Mouse (Mus musculus) liver, embryonic 14.5 days (tissue): ENCODE results near the gene 1520401A03Rik. TPM values are rescaled to one million over a fixed set of nuclear protein-coding genes. Genes with fewer than 3 reads are reported as not detected.

Source experiments
- ATAC-seq: fragments of 200-750 bp; cut with Nextera tagmentation; 2 replicates; pipeline ENCODE4 v1.8.0; 2017; ENCODE audit warnings: moderate number of reproducible peaks, mild to moderate bottlenecking, moderate library complexity; ENCODE audit not compliant: insufficient read depth
- DNase-seq, 3 experiments: peaks; one replicate each; pipeline ENCODE4 v3.0.0-alpha.2; 2012 to 2013; ENCODE audit warnings: low read depth in 3 of 3, low spot score in 3 of 3
- H3K27ac ChIP-seq: fragments of 300-500 bp; sonication (generic); 2 replicates; pipeline ENCODE4 v1.5.1; 2014; ENCODE audit warnings: moderate library complexity, mild to moderate bottlenecking, control low read depth, inconsistent platforms
- H3K27me3 ChIP-seq: fragments of 300-500 bp; sonication (generic); 2 replicates; pipeline ENCODE4 v1.6.1; 2014; ENCODE audit warnings: mild to moderate bottlenecking, low read length, moderate library complexity; ENCODE audit not compliant: control insufficient read depth, insufficient read depth
- H3K36me3 ChIP-seq: fragments of 300-500 bp; sonication (generic); replicated peaks from 2 replicates; pipeline ENCODE4 v1.6.1; 2014; ENCODE audit warnings: low read depth; ENCODE audit not compliant: control insufficient read depth, insufficient read depth
- H3K4me1 ChIP-seq, 2 experiments: fragments of 200-500 bp in 1 of 2; fragments of 300-500 bp in 1 of 2; sonication (generic) in 1 of 2; replicated peaks; 2 replicates each; pipeline ENCODE4 v1.6.1; 2012 to 2014; ENCODE audit warnings: antibody characterized with exemption in 1 of 2, inconsistent platforms in 1 of 2, low read length in 1 of 2; ENCODE audit not compliant: control insufficient read depth in 2 of 2, insufficient read depth in 2 of 2
- H3K4me2 ChIP-seq: fragments of 300-500 bp; sonication (generic); 2 replicates; pipeline ENCODE4 v1.6.1; 2014; ENCODE audit warnings: low read depth, mild to moderate bottlenecking, control low read depth, moderate library complexity
- H3K4me3 ChIP-seq, 2 experiments: fragments of 200-500 bp in 1 of 2; fragments of 300-500 bp in 1 of 2; sonication (generic) in 1 of 2; 2 replicates each; pipeline ENCODE4 v1.5.1; 2012 to 2014; ENCODE audit warnings: low read depth in 2 of 2, low read length in 2 of 2, mild to moderate bottlenecking in 2 of 2, control low read depth in 1 of 2, inconsistent platforms in 1 of 2, moderate library complexity in 1 of 2; ENCODE audit not compliant: insufficient read depth in 1 of 2
- H3K9ac ChIP-seq: fragments of 300-500 bp; sonication (generic); replicated peaks from 2 replicates; pipeline ENCODE4 v1.6.1; 2014; ENCODE audit warnings: mild to moderate bottlenecking, control low read depth, moderate library complexity
- H3K9me3 ChIP-seq: fragments of 300-500 bp; sonication (generic); 2 replicates; pipeline ENCODE4 v1.6.1; 2016; ENCODE audit warnings: low read length, mixed read lengths; ENCODE audit not compliant: control insufficient read depth
- CTCF ChIP-seq: IDR thresholded peaks from 2 replicates; pipeline ENCODE4 v1.5.1; 2016; ENCODE audit warnings: antibody characterized with exemption, low read depth, control low read depth
- EP300 ChIP-seq: IDR thresholded peaks from 2 replicates; pipeline ENCODE4 v1.6.1; 2016; ENCODE audit warnings: antibody characterized with exemption, low read depth
- WGBS: fragments of 180-500 bp; shearing (Covaris S2); extraction: QIAGEN DNeasy Blood & Tissue Kit; methylation state at CpG from one replicate; pipeline ENCODE4 v1.1.7; 2014; ENCODE audit not compliant: insufficient replicate concordance; 5-methylcytosine and 5-hydroxymethylcytosine counted together
- polyA plus RNA-seq, 2 experiments: library from polyadenylated mRNA; depleted of rRNA in 1 of 2; stranded (reverse) in 1 of 2; unstranded in 1 of 2; fragments of >200 nt; fragmentation: Nextera tagmentation in 1 of 2; extraction: Ambion mirVana in 1 of 2; gene quantifications; 2 replicates each; pipeline versions ENCODE4 v1.2.1 to v1.2.3; 2012 to 2014

Gene 1520401A03Rik
- polyA plus RNA-seq, 2 experiments: 0.09 TPM; not detected in 1

GRCm38 (mm10) chr17:23734341-23734740 lies 11.8 kb upstream of the 1520401A03Rik start:
- Histone ChIP-seq H3K27ac (no peak overlapping the region), H3K27me3 (peaks cover 9% of the 10 kb centered on the region), H3K9ac (no peak overlapping the region), H3K36me3 (peaks cover 3% of the 10 kb centered on the region), H3K4me3 (no peak overlapping the region), H3K4me1 (no peaks in the 10 kb centered on the region; a peak in 1 of 4 replicates), H3K4me2 (no peak overlapping the region), H3K9me3 (no peaks in the 10 kb centered on the region)
- ATAC-seq (no peak), DNase-seq (no peak)
- TF ChIP-seq EP300: no peak
- no peak for TF ChIP-seq CTCF
- WGBS: 54% methylated on average over 1 of the region's 1 CpGs

- H3K27me3 ChIP-seq: no peaks in the 10 kb centered on the region
- no peak overlapping the region for H3K4me2 ChIP-seq
- ATAC-seq (no peak), DNase-seq (no peak)
- no peak overlapping the region for H3K27ac ChIP-seq
- H3K36me3 ChIP-seq: peaks cover 3% of the 10 kb centered on the region
- peaks cover 5 to 11% of the 10 kb centered on the region in 2 experiments for H3K4me1 ChIP-seq
- no peak overlapping the region for H3K9ac ChIP-seq
- no peak overlapping the region for H3K4me3 ChIP-seq
- no peaks in the 10 kb centered on the region for H3K9me3 ChIP-seq
- TF ChIP-seq EP300 (no peak), CTCF (no peak)
- 58% methylated on average over 1 of the region's 1 CpGs for WGBS
Observed at GRCm38 (mm10) chr17:23730441-23730840, 7.9 kb upstream of the 1520401A03Rik start.

- Histone ChIP-seq H3K27me3 (no peaks in the 10 kb centered on the region), H3K9ac (peak overlapping the region; percentile 84), H3K4me1 (peaks cover 8 to 15% of the 10 kb centered on the region in 2 experiments), H3K27ac (peak overlapping the region; percentile 42), H3K9me3 (no peaks in the 10 kb centered on the region), H3K4me3 (peak overlapping the region; percentile 67 to 71), H3K4me2 (peak overlapping the region; percentile 80), H3K36me3 (no peaks in the 10 kb centered on the region)
- under 1% methylated on average over 20 of the region's 20 CpGs for WGBS
- ATAC-seq: peak; percentile 84
- DNase-seq: peak; percentile 58 to 73 (median 60)
- TF ChIP-seq EP300 (no peak), CTCF (peak; percentile 52)
Observed at GRCm38 (mm10) chr17:23726758-23727142, 4.2 kb upstream of the 1520401A03Rik start.

DNA sequence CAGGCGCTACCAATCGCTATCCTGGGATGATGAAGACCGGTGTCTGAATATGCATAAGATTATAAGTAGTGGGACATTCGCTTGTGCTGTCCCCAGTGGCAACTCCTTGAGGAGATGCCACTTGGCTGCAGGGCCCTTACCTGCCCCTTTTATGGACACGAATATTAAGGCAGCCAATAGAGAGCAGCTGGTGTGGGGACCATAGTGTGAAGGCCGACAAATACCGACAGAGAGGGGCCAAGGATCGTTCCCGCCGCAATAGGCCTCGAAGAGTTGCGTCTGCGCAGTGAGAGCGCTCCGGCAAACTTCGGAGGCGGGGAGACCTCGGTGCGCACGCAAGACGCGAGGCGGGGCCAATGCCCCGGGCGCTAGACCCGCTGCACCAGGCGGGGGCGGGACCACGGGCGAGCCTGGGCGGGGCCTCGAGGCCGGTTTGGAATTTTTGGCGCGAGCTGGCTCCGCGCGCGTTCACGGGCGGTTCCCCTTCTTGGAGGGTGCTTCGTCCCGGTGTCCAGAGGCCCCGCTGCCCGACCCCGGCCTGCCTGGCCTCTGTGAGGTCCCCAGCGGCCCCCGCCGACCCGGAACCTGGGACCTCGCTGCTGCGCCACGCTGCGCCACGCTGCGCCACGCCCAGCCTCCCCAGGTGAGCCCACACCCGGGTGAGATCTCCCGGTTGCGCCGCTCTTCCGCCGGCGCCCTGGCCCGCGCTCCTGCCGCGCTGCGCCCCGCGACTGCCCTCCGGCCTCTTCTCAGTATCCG lies 3.6 kb upstream of the 1520401A03Rik start, which contains the start of gene Pkmyt1:
TSS of gene Pkmyt1 (plus strand) at position 338 of the 759 bp plus-strand sequence.
- DNase-seq (peak; percentile 86 to 89 (median 87)), ATAC-seq (peak; percentile 92)
- Histone ChIP-seq H3K27me3 (no peaks in the 10 kb centered on the region), H3K27ac (peak within 1 kb of the TSS; percentile 78), H3K9me3 (no peaks in the 10 kb centered on the region), H3K4me1 (peaks cover 8 to 18% of the 10 kb centered on the region in 2 experiments), H3K4me2 (peak within 1 kb of the TSS; percentile 80), H3K36me3 (no peaks in the 10 kb centered on the region), H3K9ac (peak within 1 kb of the TSS; percentile 84), H3K4me3 (peak within 1 kb of the TSS; percentile 67 to 71)
- 0 out of 2 replicates have a peak, but pooled peaks have one; percentile 6 for TF ChIP-seq CTCF
- TF ChIP-seq EP300: no peak
- 2% methylated on average over 72 of the region's 73 CpGs for WGBS

DNA sequence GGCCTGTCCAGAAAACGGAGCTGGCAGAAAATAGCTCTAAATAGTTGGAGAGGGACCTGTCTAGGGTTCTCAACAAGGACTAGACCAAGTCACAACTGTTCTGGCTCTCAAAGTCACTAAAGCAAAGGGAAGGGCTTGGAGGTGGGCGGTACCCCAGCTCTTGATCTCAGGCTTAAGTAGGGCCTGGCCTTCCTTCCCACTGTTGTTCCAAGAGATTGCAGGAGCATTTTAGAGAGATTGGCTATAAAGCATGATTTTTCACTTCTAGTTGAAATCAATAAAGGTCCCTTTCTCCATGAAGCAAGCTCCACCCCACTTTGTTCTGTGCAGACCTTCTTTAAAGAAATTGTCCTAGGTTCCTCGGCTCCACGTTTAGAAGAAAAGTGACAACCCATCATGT lies 2.9 kb upstream of the 1520401A03Rik start:
- Histone ChIP-seq H3K4me2 (peak overlapping the region; percentile 80), H3K27ac (peak overlapping the region; percentile 78)
- ATAC-seq: no peak

More for the DNA sequence above, 2.9 kb upstream of the 1520401A03Rik start:
- 45% methylated on average over 4 of the region's 4 CpGs for WGBS
- no peaks in the 10 kb centered on the region for H3K9me3 ChIP-seq
- H3K27me3 ChIP-seq: no peaks in the 10 kb centered on the region
- peak overlapping the region; percentile 82 for H3K9ac ChIP-seq
- peaks cover 8 to 18% of the 10 kb centered on the region in 2 experiments for H3K4me1 ChIP-seq
- TF ChIP-seq EP300 (no peak), CTCF (no peak)
- no peaks in the 10 kb centered on the region for H3K36me3 ChIP-seq
- peak overlapping the region; percentile 67 to 68 for H3K4me3 ChIP-seq
- DNase-seq: no peak
